Mouse (Mus musculus): ENCODE results near the gene Il1rl1. TPM values are rescaled to one million over a fixed set of nuclear protein-coding genes. Genes with fewer than 3 reads are reported as not detected.

Gene Il1rl1
- polyA plus RNA-seq (2015; fragmentation: Nextera tagmentation; extraction: Ambion mirVana), result 0.70 and 0.77 TPM in 2 replicates

GRCm38 (mm10) chr1:40428910-40429675 is at the start of gene Il1rl1:
Gene Il1rl1 (plus strand): TSS chr1:40429570.
- H3K27ac ChIP-seq, result no peak within 1 kb of the TSS
- H3K4me2 ChIP-seq, result no peak within 1 kb of the TSS
- no peak within 1 kb of the TSS for H3K9ac ChIP-seq
- WGBS, result 74% methylated on average over 5 of the region's 5 CpGs
- no peaks in the 10 kb centered on the region for H3K36me3 ChIP-seq
- no peaks in the 10 kb centered on the region for H3K9me3 ChIP-seq
- no peaks in the 10 kb centered on the region for H3K27me3 ChIP-seq
- no peak within 1 kb of the TSS for H3K4me3 ChIP-seq
- no peak for ATAC-seq (ENCODE audit: borderline replicate concordance, extremely low read depth, low FRiP score, low TSS enrichment)
- no peaks in the 10 kb centered on the region for H3K4me1 ChIP-seq

GRCm38 (mm10) chr1:40380111-40380510 is 49.3 kb upstream of the Il1rl1 start:
- ATAC-seq (ENCODE audit: borderline replicate concordance, extremely low read depth, low FRiP score, low TSS enrichment), result no peak
- Histone ChIP-seq H3K27me3 (no peaks in the 10 kb centered on the region), H3K9me3 (no peaks in the 10 kb centered on the region), H3K9ac (no peak overlapping the region), H3K4me2 (no peak overlapping the region), H3K36me3 (no peaks in the 10 kb centered on the region), H3K4me1 (peaks cover 10% of the 10 kb centered on the region; the same call in 1 of the 2 replicates), H3K4me3 (no peak overlapping the region), H3K27ac (no peak overlapping the region)
- 42% methylated on average over 6 of the region's 6 CpGs for WGBS

GRCm38 (mm10) chr1:40380990-40381389 is 48.4 kb upstream of the Il1rl1 start:
- Histone ChIP-seq H3K27me3 (no peaks in the 10 kb centered on the region), H3K9ac (no peak overlapping the region), H3K27ac (no peak overlapping the region), H3K4me2 (no peak overlapping the region), H3K36me3 (no peaks in the 10 kb centered on the region), H3K9me3 (no peaks in the 10 kb centered on the region), H3K4me3 (no peak overlapping the region), H3K4me1 (peaks cover 8% of the 10 kb centered on the region; the same call in 1 of the 2 replicates)
- 75% methylated on average over 11 of the region's 11 CpGs for WGBS
- ATAC-seq (ENCODE audit: borderline replicate concordance, extremely low read depth, low FRiP score, low TSS enrichment), result no peak

GRCm38 (mm10) chr1:40382841-40383240 is 46.5 kb upstream of the Il1rl1 start:
- Histone ChIP-seq H3K9me3 (no peaks in the 10 kb centered on the region), H3K27me3 (no peaks in the 10 kb centered on the region), H3K4me3 (no peak overlapping the region), H3K27ac (no peak overlapping the region), H3K9ac (no peak overlapping the region), H3K4me2 (no peak overlapping the region), H3K4me1 (no peaks in the 10 kb centered on the region), H3K36me3 (no peaks in the 10 kb centered on the region)
- no peak for ATAC-seq (ENCODE audit: borderline replicate concordance, extremely low read depth, low FRiP score, low TSS enrichment)
- WGBS, result 64% methylated on average over 5 of the region's 5 CpGs

- H3K9me3 ChIP-seq, result no peaks in the 10 kb centered on the region
These were observed 44.3 kb upstream of the Il1rl1 start for GRCm38 (mm10) chr1:40384931-40385545.

GRCm38 (mm10) chr1:40391374-40391773 is 38.0 kb upstream of the Il1rl1 start:
- no peak for ATAC-seq (ENCODE audit: borderline replicate concordance, extremely low read depth, low FRiP score, low TSS enrichment)
- H3K9ac ChIP-seq, result no peak overlapping the region
- no peak overlapping the region for H3K4me2 ChIP-seq
- no peaks in the 10 kb centered on the region for H3K4me1 ChIP-seq
- no peaks in the 10 kb centered on the region for H3K36me3 ChIP-seq
- 77% methylated on average over 3 of the region's 3 CpGs for WGBS
- no peaks in the 10 kb centered on the region for H3K27me3 ChIP-seq
- no peaks in the 10 kb centered on the region for H3K9me3 ChIP-seq
- H3K4me3 ChIP-seq, result no peak overlapping the region
- H3K27ac ChIP-seq, result no peak overlapping the region

More at GRCm38 (mm10) chr1:40384931-40385545, 44.3 kb upstream of the Il1rl1 start:
- H3K4me2 ChIP-seq, result no peak overlapping the region
- ATAC-seq (ENCODE audit: borderline replicate concordance, extremely low read depth, low FRiP score, low TSS enrichment), result no peak
- no peaks in the 10 kb centered on the region for H3K36me3 ChIP-seq
- H3K27me3 ChIP-seq, result no peaks in the 10 kb centered on the region
- H3K4me3 ChIP-seq, result no peak overlapping the region
- no peak overlapping the region for H3K27ac ChIP-seq
- 90% methylated on average over 8 of the region's 8 CpGs for WGBS
- no peaks in the 10 kb centered on the region for H3K4me1 ChIP-seq
- no peak overlapping the region for H3K9ac ChIP-seq

GRCm38 (mm10) chr1:40392535-40392934 is 36.8 kb upstream of the Il1rl1 start:
- 82% methylated on average over 6 of the region's 6 CpGs for WGBS
- Histone ChIP-seq H3K9me3 (no peaks in the 10 kb centered on the region), H3K36me3 (no peaks in the 10 kb centered on the region), H3K4me3 (no peak overlapping the region), H3K27me3 (no peaks in the 10 kb centered on the region), H3K27ac (no peak overlapping the region), H3K4me1 (no peaks in the 10 kb centered on the region), H3K4me2 (no peak overlapping the region), H3K9ac (no peak overlapping the region)
- no peak for ATAC-seq (ENCODE audit: borderline replicate concordance, extremely low read depth, low FRiP score, low TSS enrichment)

GRCm38 (mm10) chr1:40393214-40393613 is 36.2 kb upstream of the Il1rl1 start:
- no peaks in the 10 kb centered on the region for H3K36me3 ChIP-seq
- no peak overlapping the region for H3K9ac ChIP-seq
- H3K27ac ChIP-seq, result no peak overlapping the region
- no peak overlapping the region for H3K4me3 ChIP-seq
- no peaks in the 10 kb centered on the region for H3K27me3 ChIP-seq
- no peak for ATAC-seq (ENCODE audit: borderline replicate concordance, extremely low read depth, low FRiP score, low TSS enrichment)
- no peaks in the 10 kb centered on the region for H3K9me3 ChIP-seq
- 82% methylated on average over 7 of the region's 7 CpGs for WGBS
- no peak overlapping the region for H3K4me2 ChIP-seq
- H3K4me1 ChIP-seq, result no peaks in the 10 kb centered on the region

- Histone ChIP-seq H3K4me2 (no peak overlapping the region), H3K9ac (no peak overlapping the region), H3K36me3 (no peaks in the 10 kb centered on the region), H3K27ac (no peak overlapping the region), H3K4me1 (no peaks in the 10 kb centered on the region), H3K9me3 (no peaks in the 10 kb centered on the region), H3K4me3 (no peak overlapping the region), H3K27me3 (no peaks in the 10 kb centered on the region)
- WGBS, result 80% methylated on average over 6 of the region's 6 CpGs
- ATAC-seq (ENCODE audit: borderline replicate concordance, extremely low read depth, low FRiP score, low TSS enrichment), result no peak
These were observed 29.7 kb upstream of the Il1rl1 start for GRCm38 (mm10) chr1:40399639-40400038.

GRCm38 (mm10) chr1:40404682-40405081 is 24.7 kb upstream of the Il1rl1 start:
- ATAC-seq (ENCODE audit: borderline replicate concordance, extremely low read depth, low FRiP score, low TSS enrichment), result no peak
- Histone ChIP-seq H3K27ac (no peak overlapping the region), H3K4me2 (no peak overlapping the region), H3K4me3 (no peak overlapping the region), H3K9me3 (no peaks in the 10 kb centered on the region), H3K36me3 (no peaks in the 10 kb centered on the region), H3K9ac (no peak overlapping the region), H3K4me1 (no peaks in the 10 kb centered on the region), H3K27me3 (no peaks in the 10 kb centered on the region)
- 71% methylated on average over 7 of the region's 7 CpGs for WGBS

- no peaks in the 10 kb centered on the region for H3K36me3 ChIP-seq
- no peak for ATAC-seq (ENCODE audit: borderline replicate concordance, extremely low read depth, low FRiP score, low TSS enrichment)
- H3K4me1 ChIP-seq, result no peaks in the 10 kb centered on the region
- no peak overlapping the region for H3K4me2 ChIP-seq
- no peaks in the 10 kb centered on the region for H3K9me3 ChIP-seq
- H3K9ac ChIP-seq, result no peak overlapping the region
- H3K4me3 ChIP-seq, result no peak overlapping the region
- no peak overlapping the region for H3K27ac ChIP-seq
- 41% methylated on average over 1 of the region's 1 CpGs for WGBS
- no peaks in the 10 kb centered on the region for H3K27me3 ChIP-seq
These were observed 19.5 kb upstream of the Il1rl1 start for GRCm38 (mm10) chr1:40409882-40410281.

GRCm38 (mm10) chr1:40413039-40413438 is 16.3 kb upstream of the Il1rl1 start:
- WGBS, result 91% methylated on average over 1 of the region's 1 CpGs
- no peaks in the 10 kb centered on the region for H3K36me3 ChIP-seq
- no peak overlapping the region for H3K9ac ChIP-seq
- H3K27me3 ChIP-seq, result no peaks in the 10 kb centered on the region
- no peak overlapping the region for H3K4me3 ChIP-seq
- ATAC-seq (ENCODE audit: borderline replicate concordance, extremely low read depth, low FRiP score, low TSS enrichment), result no peak
- H3K4me2 ChIP-seq, result no peak overlapping the region
- no peaks in the 10 kb centered on the region for H3K9me3 ChIP-seq
- no peaks in the 10 kb centered on the region for H3K4me1 ChIP-seq
- H3K27ac ChIP-seq, result no peak overlapping the region

All from lung, embryonic 15.5 days (tissue).